Mouse (Mus musculus) layer of hippocampus, postnatal 14 days (tissue): Measurements from ENCODE around the gene Ascl2. TPM values are rescaled to one million over a fixed set of nuclear protein-coding genes. Genes with fewer than 3 reads are reported as not detected.

Experiments
- DNase-seq, 2 experiments: peaks; one replicate each; pipeline ENCODE4 v3.0.0; 2021 to 2022; ENCODE audit warnings: low spot score in 2 of 2, mixed read lengths in 1 of 2
- long read RNA-seq, 2 experiments: library from polyadenylated mRNA; stranded (forward); transcript quantifications; one replicate each; pipeline ENCODE4 v2.0.0; 2021
- total RNA-seq, 2 experiments: library from RNA; stranded (reverse); gene quantifications; 2 replicates each; pipeline ENCODE4 v1.2.3; 2021

The Ascl2 gene
- under 1 TPM in 1 of 2 experiments, not detected in 1; 0.21 TPM for total RNA-seq
- long read RNA-seq, experiment 1 = 0 reads
- long read RNA-seq, experiment 2 = 0 reads

DNA sequence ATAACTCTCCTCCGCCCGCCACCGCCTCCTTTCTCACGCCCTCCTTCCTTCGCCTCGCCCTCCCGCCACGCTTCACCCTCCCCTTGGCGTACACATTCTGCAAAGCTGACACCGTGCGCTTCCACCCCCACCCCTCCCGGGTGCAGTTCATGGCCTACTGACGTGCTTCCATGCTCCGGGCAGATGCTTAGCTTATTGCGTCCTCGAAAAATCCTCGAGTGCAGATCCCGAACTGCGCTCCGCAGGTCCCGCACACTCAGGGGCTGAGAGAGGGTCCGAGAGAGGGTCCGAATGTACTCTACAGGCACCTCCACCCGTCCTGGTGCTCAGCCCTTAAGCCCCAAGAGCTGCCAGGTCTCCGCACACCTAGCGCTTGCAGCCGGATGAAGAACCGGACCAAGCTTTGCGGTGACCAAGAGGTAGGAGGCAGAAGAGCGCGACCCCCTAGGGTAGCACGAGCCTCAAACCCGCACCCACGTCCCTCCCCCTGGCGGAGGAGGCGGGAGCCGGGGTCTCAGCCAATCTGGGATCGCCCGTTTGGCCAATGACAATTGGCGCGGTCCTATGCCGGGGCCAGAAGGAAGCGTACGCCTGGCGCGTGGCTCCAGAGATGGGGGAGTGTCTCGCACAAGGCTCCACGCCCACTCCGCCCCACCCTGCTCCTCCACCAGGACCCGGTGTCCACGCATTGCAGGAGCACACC is at the start of gene Ascl2:
Gene Ascl2, minus strand, starts transcription at position 456 of the 703 bp plus-strand sequence.
- no peak for DNase-seq

DNA sequence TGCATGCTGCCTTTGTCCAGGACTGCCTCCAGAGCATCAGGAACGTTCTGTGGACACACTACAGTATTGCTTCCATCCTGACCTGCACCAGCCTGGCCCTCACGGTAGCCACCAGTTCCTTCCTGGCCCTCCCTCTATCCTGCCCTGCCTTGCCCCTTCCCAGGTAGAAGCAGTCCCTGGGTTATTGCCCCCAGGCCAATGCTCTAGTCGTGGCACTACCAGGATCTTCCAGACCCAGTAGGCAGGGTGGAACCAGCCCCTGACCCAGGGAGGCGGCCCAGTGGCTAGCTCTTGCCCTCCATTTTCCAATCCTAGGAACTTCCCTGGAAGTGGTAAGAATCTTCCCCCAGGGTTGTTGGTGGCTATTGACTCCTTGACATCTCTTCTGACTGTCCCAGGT is 48.1 kb upstream of the Ascl2 start:
- DNase-seq = no peak

DNA sequence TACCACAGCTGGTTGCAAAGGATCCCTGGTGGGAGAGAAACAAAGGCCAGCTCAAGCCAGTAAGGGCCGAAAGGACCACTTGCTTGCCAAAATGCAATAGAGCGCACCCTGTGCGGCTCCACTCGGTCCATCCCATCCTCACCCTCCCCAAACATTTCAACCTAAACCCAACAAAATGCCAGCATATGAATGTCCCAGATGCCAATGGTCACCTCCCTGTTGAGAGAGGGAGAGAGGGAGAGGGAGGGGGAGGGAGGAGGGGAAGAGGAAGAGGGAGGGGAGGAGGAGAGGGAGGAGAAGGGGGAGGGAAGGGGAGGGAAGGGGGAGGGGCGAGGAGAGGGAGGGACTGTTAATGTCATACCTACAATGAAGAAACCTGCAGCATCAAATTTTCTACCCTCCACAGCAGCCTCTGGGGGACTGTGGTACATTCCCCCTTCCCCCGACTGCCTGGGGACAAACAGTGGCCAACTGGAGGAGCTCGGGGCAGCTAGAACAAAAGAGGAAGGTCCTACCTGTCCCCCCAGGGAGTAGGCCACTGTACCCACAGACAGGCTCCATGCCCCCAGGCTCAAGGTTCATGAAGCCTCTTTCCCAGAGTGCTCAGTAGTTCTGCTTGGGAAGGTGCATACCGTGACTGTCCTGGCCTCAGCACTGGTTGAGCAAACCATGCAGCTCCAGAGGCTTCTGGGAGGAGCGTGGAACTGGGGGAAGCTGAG is 47.5 kb upstream of the Ascl2 start:
- no peak for DNase-seq

DNA sequence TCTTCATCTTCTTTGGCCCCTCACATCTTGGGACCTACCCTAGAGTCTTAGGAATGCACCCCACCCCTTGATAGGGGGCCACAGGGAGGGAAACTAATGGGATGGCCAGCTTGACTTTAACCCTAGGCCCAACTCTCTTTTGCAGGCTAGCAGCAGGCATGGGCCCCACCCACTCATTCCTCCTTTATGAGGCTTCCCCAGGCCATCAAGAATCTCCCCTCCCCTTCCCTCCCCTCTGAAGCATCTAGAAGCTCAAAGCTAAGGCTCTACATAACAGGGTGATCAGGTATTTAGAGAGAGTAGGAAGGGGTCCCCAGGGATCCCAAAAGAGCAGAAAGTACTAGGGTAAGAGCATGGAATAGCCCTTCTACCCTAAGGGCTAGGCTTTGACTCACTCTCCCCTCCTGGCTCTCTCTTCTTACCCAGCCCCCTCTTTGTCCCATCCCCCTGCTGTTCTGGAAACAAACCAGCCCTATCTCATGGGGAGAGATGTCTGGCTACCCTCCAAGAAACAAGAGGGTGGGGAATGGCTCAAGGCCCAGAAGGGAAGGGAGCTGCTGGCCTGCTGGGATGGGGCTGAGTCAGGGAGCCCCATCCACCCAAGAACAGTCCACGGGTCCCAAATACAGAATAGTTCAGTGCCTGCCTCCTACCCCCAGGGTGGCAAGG is 46.8 kb upstream of the Ascl2 start:
- DNase-seq = peak; percentile 36 to 63

DNA sequence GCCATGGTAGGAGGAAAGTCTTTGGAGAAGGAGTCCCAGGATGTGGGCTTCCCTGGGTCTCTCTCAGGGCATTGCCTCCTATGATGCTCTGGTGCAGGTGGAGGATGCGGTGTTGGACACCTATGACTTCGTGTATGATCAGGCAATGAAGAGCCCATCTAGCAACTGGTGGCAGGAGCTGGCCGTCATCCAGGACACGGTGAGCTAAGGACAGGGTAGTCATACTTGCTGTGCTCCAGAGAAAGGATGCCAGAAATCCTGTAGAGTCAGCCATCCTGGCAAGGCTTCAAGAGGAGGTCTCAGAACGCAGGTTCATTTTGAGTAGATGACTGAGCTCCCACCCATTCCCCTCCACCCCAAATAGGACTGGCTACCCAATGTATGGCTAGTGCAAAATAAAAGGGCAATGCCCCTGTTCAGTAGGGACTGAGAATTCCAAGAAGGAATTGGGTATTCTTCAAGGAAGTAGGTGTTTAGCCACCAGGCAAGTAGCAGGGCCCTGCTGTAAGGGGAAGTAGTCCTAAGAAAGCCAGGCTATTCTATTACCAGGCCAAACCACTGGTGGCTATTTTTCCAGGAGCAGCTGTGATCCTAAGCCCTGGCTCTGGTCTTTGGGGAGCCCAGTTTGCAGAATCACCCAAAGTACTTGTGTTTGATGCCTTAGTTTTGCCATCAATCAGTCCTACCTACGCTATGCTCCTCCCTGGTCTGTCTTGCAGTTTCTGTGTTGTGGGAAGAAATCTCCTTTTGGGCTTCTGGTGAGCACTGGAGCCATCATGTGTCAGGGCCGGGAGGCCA is 46.0 kb upstream of the Ascl2 start:
- no peak for DNase-seq

DNA sequence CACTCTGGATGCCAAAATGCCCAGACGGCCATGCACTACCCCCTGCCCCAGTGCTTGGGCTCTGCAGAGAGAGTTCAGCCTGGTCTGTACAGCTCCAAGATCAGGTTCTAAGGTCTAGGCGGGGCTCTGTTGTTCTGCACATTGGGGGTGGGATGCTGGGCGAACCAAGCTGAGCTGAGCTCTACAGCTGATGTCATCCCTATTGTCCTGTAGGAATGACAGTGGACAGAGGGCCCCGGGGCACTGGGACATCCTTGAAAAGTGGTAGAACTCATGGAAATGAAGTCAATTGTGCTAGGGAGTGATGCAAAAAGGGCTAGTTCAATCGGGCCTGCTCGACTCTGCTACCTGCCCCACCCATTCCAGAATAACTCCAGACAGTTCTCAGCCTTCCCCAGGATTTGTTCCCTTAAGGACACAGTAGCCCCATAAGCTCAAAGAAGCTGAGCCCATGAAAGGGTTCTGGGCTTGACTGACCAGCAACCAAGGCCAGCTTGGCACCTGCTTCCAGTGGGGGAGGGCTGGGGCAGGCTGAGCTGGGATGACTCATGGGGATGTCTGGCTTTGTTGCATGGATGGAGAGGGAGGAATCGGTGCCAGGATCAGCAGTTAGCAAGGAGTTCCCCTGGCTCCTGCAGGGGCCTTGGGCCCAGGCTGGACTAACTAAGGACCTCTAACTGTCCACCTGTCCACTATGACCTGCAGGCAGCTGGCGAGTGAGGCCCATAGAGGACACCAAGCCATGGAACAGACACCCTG is 44.5 kb upstream of the Ascl2 start:
- peak in 1 of 2 experiments; percentile 52 for DNase-seq

DNA sequence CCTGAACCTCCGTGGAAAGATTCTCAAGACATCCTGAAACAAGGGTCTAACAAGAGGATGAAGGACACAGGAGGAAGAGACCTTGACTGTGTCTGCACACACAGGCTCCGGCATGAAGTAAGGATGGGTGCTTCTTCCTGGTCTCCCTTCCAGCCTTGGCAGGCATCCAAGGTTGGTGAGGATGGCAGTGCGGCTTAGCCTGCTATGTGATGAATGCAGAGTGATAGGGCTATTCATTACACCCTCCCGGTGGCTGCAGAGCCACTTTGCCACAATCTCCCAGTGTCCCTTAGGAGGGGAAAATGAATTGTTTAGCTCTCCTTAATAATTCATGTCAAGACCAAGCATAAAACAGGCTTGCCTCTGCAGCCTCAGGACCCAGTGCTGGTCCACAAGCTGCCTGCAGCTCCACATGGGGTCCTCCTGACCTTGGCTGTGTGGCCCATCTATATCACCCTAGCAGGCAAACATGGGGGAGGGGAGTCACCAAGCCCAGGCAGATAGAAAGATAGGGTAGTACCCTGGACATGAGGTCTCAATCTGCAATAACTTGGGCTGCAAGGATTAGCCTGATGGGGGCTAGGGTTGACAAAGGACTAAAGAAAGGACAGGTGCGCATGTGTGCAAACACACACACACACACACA is 43.3 kb upstream of the Ascl2 start:
- DNase-seq = no peak

DNA sequence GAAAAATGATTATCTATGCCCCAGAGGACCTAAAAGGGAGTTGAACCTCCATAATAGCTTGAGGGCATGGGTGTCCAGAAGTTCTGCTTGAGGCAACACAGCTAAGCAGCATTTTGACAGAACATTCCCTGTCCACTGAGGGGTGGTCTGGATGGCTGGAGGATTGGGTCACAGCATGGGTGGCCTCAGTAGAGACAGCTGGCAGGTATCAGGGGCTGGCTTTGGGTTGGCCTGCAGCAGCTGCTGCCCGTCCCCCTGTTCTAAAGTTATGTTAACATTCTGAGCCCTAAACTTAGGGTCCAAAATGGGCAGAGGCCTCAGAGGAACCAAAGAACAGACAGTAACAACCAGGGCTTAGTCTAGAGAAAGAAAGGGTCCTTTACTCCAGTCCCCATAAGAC is 42.2 kb upstream of the Ascl2 start:
- no peak for DNase-seq

DNA sequence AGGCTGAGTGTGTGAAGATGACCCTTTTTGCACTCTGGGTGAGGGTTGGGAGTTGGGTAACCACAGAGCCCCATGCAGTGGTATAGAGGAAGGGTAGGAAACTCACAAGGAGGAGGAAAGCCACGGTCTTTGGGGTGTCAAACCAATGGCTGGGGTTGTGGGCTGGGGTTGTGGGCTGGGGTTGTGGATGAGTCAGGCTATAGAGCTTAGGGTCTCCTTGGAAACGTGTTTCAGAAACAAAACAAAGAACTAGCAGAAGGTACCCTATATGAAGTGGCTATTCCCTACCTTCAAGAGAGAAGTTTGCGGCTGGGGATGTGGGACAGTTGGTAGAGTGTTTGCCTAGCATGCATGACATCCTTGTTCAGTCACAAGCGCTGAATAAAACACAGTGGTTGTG is 40.9 kb upstream of the Ascl2 start:
- DNase-seq = no peak

DNA sequence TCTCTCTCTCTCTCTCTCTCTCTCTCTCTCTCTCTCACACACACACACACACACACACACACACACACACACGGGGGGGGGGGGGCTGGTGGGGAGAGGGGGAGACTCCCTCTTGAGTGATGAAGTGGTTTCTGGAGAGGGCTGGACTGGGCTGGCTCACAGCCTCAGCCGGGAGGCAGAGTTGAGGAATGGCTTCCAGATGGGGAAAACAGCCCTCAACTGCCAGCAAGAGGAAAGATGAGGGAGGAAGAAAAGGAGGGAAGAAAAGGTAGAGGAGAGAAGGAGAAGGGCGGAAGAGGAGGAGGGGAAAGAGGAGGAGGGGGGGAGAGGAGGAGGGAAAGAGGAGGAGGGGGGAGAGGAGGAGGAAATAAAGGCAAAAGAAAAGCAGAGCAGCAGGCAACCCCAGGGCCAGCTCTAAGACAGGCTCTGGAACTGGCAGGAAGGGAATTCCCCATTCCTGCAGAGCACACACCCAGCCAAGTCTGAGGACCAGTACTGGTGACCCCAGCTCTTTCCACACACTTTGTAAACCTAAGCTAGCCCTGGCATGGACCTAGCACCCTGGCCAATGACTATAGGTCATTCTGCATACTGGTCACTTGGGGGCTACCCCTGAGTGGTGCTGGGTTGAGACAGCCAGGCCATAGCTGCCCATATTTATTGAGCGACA is 40.1 kb upstream of the Ascl2 start:
- DNase-seq = no peak

DNA sequence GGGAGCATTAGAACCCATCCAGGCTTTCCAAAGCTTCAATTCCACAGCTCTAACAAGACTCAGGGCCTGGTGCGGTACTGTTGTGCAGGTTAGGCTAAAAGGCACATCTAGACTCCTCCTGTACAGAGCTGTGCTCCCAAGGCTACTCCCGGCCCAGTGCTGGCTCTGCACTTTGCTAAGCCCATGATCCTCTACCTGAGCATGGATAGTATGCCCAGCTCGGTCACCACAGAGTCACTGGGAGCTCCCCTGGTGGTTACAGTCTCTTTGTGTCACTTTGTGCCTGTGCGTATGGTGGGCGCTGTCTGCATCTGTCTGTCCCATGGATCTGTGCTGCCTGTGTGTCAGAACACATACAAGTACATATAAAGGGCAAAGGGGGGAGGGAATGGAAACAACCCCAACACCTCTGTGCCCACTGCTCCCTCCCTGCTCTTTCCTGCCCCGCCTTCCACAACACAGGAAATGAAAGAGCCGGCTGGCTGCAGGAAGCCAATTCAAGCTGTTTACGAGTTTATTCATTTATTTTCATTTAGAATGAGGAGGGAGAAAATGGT is 39.4 kb upstream of the Ascl2 start:
- no peak for DNase-seq

DNA sequence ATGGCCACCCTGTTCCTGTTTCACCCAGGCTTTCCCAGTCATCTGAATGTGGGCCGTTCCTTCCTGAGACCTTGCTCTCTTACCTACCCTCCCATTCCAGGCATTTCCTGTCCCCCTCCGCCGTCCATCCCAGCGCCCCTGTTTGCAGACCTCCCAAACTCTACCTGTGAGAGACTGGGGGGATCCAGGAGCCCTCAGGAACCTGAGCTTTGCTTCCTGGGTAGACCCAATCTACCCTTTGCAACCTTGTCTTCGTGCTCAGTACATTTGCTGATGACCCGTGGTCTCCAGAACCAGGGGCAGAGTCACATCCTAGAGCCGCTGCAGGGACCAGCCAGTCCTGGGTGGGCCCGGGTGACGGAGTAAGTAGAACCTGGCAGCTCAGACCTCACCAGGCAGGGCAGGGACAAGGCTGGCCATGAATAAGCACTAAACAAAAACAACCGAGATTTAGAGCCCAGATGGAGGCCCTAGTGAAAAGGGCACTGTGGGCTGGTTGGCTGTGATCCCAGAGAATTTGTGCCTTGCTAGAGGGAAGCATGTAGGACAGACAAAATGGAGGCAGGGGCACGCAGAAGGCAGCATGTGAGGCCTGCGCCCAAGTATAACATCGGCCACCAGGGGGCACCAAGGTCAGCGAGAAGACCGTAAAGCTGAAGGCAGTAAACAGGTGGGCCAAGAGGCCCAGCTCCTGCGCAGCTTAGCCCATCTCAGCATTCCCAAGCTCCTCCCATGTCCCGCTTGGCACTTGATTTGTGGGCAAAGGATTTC is 38.7 kb upstream of the Ascl2 start:
- peak; percentile 95 to 96 for DNase-seq

DNA sequence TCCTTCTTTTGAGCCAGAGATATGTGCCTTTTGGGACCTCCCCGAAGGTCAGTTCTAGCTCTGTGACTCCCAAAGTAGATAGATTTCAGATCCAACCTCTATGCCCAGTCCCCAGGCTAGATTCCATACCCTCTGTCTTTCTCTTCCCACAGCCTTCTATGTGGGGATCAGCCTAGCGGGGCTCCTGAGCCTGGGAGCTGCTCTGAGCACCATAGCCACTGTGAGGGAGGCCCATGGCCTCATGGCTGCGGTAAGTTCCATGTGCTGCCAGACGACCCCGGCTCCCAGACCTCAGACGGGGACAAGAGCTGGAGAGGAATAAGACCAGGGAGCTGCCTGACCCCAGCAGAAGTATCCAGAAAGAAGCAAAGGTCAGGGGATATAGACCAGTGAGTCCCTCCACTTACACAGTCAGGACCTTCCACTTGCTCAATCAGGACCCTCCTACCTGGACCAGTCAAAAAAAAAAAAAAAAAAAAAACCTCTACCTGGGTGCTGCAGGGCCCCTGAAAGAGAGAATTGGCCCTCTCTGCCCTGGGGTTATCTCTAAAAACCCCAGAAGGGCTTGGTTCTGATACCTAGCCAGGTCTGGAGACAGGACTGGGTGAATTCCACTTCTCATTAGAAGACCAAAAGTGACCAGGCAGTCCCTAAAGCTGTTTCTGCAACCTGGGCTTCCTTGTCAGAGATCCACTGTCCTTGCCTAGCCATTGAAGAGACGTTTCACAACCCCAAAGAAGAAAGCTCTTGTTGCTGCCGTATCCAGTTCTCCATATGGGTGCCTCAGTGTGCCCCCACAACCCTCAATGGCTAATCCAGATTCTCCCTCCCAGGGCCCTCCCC is 37.9 kb upstream of the Ascl2 start:
- no peak for DNase-seq

DNA sequence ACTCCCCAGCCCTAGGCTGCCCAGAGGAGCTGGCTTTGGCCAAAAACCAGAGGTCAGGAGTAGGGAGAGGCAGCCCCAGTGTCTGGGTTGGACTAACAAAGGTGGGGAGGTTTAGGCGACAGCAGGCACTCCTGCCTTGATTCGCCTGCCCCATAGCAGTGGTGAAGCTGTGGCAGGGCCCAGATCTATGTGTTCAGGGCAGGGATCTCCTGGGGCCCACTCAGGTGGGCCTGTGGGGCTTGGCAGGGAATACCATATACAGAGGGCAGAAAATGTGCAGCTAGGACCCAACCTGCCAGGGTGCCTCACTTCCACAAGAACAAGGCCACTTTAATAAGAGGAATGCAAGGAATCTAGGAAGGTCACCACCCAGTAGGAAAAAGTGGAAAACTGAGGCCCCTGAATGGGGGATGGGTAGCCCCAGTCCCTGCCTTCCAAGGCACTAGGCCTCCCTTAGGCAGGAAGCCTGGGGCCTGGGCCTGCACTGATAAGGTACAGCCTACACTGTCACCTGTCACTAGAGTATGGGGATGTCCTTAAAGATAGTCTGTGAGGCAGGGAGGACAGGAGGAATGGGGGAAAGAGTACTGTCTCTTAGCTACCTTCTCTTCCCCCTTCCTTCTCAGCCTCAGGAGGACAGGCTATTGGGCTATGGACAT is 37.2 kb upstream of the Ascl2 start:
- DNase-seq = no peak

DNA sequence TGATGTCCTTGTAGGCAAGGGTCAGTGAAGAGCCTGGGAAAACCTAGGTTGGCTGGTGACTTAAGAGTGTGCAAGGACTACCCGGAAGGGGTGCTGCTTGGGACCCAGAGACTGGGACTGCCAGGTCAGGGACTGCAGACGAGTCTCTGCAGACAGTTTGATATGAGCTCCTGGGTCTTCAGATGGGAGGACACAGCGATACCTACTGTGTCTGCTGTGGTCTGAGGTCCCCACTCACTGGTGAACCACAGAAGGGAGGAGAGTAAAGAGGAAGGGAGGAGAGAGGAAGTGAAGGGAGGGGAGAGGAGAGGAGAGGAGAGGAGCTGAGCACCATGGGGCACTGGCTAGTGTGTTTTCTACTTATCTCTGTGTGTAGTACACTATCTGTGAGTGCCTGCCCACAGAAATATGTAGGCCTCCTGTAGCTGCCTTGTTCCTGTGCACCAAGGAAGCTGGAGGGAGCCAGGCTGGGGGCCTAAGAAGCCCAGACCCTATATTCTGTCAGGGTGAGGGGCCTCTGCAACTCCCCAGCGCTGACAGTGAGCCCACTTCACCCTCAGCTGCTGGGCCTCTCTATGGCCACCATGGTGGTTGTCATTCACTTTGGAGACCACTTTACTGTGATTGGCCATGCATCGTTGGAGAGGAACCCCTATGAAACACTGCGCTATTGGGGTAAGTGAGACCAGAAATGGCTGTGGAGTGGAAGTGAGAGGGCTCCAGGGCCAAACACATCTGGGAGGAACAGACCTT is 36.5 kb upstream of the Ascl2 start:
- DNase-seq = no peak

DNA sequence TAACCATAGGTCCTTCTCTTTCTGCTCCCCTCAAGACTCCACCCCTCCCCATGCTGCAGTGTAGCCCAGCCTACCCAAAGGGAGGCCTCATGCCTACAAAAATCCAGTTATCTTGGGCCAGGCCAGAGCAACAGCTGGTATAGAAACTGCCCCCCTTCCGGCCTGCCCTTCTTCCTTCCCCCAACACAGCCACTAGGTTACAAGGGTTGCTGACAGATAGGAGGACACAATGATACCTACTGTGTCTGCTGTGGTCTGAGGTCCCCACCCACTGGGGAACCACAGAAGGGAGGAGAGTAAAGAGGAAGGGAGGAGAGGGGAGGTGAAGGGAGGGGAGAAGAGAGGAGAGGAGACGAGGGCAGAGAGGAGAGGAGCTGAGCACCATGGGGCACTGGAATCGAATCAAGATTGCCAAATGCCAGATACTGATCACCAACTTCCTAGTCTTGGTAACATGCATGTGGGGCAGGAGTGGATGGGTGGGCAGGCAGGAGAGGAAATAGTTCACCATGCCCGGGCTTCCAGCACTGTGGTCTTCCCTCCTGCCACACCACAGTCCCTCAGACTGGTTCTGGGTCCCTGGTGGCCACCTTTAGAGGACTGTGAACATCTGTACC is 35.8 kb upstream of the Ascl2 start, which contains the start of gene Tspan32:
Gene Tspan32, plus strand, starts transcription at position 320 of the 617 bp plus-strand sequence.
- no peak for DNase-seq
